Mouse (Mus musculus) bone marrow, adult 2 months (tissue): ENCODE measurements around the gene Lingo2. TPM values are rescaled to one million over a fixed set of nuclear protein-coding genes. Genes with fewer than 3 reads are reported as not detected.

Source experiments
- H3K27ac ChIP-seq: fragments of 200-500 bp; 2 replicates; pipeline ENCODE4 v1.5.1; 2012; ENCODE audit warnings: low read depth, mild to moderate bottlenecking, control low read depth, inconsistent platforms, low read length; ENCODE audit not compliant: control insufficient read depth, poor library complexity, insufficient read depth
- H3K4me1 ChIP-seq: fragments of 200-500 bp; 2 replicates; pipeline ENCODE4 v1.6.1; 2011; ENCODE audit warnings: low read length; ENCODE audit not compliant: control insufficient read depth, insufficient read depth
- H3K4me3 ChIP-seq: fragments of 200-500 bp; replicated peaks from 2 replicates; pipeline ENCODE3; 2011; ENCODE audit warnings: mild to moderate bottlenecking, low read depth, low read length, control low read depth; ENCODE audit not compliant: control insufficient read depth
- CTCF ChIP-seq: fragments of 200-500 bp; IDR thresholded peaks from 2 replicates; pipeline ENCODE4 v1.5.1; 2011; ENCODE audit warnings: low read length, control low read depth; ENCODE audit not compliant: control insufficient read depth, insufficient read depth
- POLR2A ChIP-seq: fragments of 200-500 bp; IDR thresholded peaks from 2 replicates; pipeline ENCODE4 v1.6.1; 2011; ENCODE audit warnings: low read depth, mild to moderate bottlenecking, control low read depth, low read length, borderline replicate concordance; ENCODE audit not compliant: control insufficient read depth
- WGBS: fragments of 180-500 bp; shearing (Covaris S2); methylation state at CpG from one replicate; pipeline ENCODE4 v1.1.7; 2018; 5-methylcytosine and 5-hydroxymethylcytosine counted together
- polyA plus RNA-seq: library from polyadenylated mRNA; stranded (reverse); fragments of >200 nt; gene quantifications from 2 replicates; pipeline ENCODE4 v1.2.4, GENCODE M21; 2011; ENCODE audit warnings: low replicate concordance; ENCODE audit not compliant: missing spikeins, insufficient read depth, insufficient read length

The Lingo2 gene
- polyA plus RNA-seq, 1 experiment: not detected

DNA sequence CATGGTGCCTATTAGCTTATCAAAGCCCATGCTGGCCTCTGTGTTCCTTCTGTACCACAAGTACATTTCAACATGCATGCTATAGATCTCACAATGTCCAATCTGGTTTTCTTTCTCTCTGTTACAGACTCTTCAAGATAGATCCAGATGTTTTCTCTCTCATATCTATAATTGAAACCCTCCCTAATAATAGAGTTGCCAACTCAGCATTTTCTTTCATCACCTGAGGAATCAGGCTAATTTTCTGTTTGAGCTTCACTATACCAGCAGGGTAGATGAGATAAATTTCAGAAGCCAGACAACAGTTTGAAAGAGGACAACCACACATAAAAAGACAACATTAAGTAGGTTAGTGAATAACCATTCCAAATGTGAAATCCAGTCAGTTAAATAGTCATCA, 303.8 kb downstream of the Lingo2 start:
- TF ChIP-seq CTCF (no peak), POLR2A (no peak)
- H3K4me3 ChIP-seq: no peak overlapping the region
- no peaks in the 10 kb centered on the region; the same call in 1 of the 2 replicates for H3K4me1 ChIP-seq
- H3K27ac ChIP-seq: no peak overlapping the region

DNA sequence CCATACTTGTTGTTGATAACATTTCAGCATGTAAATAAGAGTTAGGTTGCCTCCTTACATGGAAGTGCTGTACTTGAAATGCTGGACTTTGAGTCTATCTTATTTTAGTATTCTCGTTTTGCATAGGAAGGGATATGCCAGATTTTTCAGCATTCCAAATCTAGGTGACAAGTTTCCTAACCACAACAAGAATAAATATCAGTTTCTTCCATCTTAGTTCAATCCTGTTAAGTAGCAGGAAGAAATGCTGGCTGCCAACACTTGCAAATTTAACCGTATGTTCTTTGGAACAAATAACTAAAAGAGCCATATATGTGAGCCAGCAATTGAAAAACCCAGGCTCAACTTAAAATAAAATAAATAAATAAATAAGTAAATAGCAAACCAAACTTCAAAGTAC, 315.9 kb downstream of the Lingo2 start:
- TF ChIP-seq CTCF (no peak), POLR2A (no peak)
- Histone ChIP-seq H3K4me1 (no peaks in the 10 kb centered on the region), H3K27ac (no peak overlapping the region), H3K4me3 (no peak overlapping the region)
- WGBS: 74% methylated on average over 2 of the region's 2 CpGs

GRCm38 (mm10) chr4:36576801-36577200, 374.7 kb downstream of the Lingo2 start:
- WGBS: 73% methylated on average over 5 of the region's 5 CpGs
- Histone ChIP-seq H3K4me3 (no peak overlapping the region), H3K4me1 (no peaks in the 10 kb centered on the region), H3K27ac (no peak overlapping the region)
- TF ChIP-seq CTCF (no peak), POLR2A (no peak)

GRCm38 (mm10) chr4:36576256-36576655, 375.3 kb downstream of the Lingo2 start:
- Histone ChIP-seq H3K4me1 (no peaks in the 10 kb centered on the region), H3K4me3 (no peak overlapping the region), H3K27ac (no peak overlapping the region)
- TF ChIP-seq CTCF (no peak), POLR2A (no peak)
- WGBS: 64% methylated on average over 3 of the region's 3 CpGs

- Histone ChIP-seq H3K27ac (no peak overlapping the region), H3K4me3 (no peak overlapping the region), H3K4me1 (no peaks in the 10 kb centered on the region)
- WGBS: 8% methylated on average over 1 of the region's 1 CpGs
- TF ChIP-seq CTCF: no peak
- TF ChIP-seq POLR2A: no peak
Observed at GRCm38 (mm10) chr4:36566544-36566943, 385.0 kb downstream of the Lingo2 start.

- Histone ChIP-seq H3K27ac (no peak overlapping the region), H3K4me1 (no peaks in the 10 kb centered on the region), H3K4me3 (no peak overlapping the region)
- no peak for TF ChIP-seq POLR2A
- no peak for TF ChIP-seq CTCF
- 67% methylated on average over 1 of the region's 1 CpGs for WGBS
Observed at GRCm38 (mm10) chr4:36560997-36561396, 390.6 kb downstream of the Lingo2 start.

DNA sequence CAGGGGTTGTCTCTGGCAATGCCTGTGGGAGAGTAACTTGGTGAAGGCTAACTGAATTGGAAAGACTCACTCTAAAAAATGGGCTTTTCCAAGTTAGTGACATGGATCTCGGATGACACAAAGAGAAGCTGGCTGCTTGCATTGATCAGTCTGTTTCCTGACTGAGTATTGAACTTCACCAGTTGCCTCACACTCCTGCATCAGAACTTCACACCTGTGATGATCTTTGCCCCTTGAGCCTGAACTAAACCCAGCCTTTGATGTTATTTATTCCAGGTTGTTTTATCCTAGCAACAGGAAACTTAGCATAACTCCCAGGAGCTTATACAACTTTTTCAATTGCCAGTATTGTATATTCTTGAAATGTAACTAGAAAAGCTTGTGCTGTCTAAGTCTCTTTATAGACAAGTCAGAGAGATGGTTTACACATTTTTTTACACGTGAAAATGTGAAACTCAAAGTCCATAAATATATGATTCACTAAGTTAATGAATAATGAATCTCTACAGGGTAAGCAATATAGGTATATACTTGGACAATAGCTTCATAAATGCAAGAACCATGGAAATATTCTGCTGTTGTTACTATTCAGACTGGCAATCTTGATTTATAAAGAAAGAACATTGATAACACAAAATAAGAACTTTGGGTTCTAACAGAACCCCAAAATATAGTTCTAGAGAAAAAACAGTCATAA, 410.7 kb downstream of the Lingo2 start:
- no peak overlapping the region for H3K4me3 ChIP-seq
- no peaks in the 10 kb centered on the region for H3K4me1 ChIP-seq
- 55% methylated on average over 2 of the region's 2 CpGs for whole genome bisulfite sequencing
- TF ChIP-seq CTCF (no peak), POLR2A (no peak)
- no peak overlapping the region for H3K27ac ChIP-seq

DNA sequence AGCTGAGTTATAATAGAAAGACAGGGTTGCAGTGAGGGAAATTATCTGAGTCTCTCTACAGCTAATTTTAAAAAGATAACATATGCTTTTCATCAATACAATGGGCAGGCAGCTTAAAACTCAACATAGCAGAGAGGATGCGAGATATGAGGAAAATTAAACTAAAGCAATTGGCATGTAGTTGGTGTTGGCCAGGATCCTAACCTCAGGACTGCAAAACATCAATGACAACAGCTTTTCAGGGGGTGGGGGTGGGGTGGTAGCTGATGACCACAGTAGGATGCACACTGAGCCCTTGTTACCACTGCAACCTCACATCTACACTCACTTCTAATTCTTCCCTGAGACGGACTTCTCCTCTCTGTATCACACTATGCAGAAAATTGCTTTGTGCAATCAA, 417.7 kb downstream of the Lingo2 start:
- WGBS: 70% methylated on average over 2 of the region's 2 CpGs
- no peaks in the 10 kb centered on the region for H3K4me1 ChIP-seq
- no peak overlapping the region for H3K4me3 ChIP-seq
- no peak overlapping the region for H3K27ac ChIP-seq
- no peak for TF ChIP-seq CTCF
- no peak for TF ChIP-seq POLR2A

DNA sequence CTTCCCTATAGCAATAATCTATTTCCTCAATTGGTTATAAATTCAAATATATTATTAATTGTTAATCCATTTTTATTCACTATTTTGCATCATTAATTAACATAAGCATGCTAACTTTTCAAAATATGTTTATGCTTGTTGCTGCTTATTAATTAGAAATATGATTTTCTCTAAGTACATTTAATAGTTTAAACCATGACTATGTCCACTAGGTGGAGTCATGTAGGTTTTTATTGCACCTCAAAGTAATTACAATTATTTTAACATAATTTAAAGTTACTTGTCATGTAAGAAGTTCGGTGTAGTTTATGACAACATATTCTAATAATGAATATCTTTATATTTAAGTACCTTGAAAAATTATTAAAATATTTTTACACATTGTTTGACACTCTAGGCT, 461.3 kb downstream of the Lingo2 start:
- no peak overlapping the region for H3K4me3 ChIP-seq
- no peak overlapping the region for H3K27ac ChIP-seq
- TF ChIP-seq CTCF: no peak
- no peak for TF ChIP-seq POLR2A
- no peaks in the 10 kb centered on the region for H3K4me1 ChIP-seq
- WGBS: 59% methylated on average over 1 of the region's 1 CpGs
